Mouse (Mus musculus): ENCODE data around the gene Wnt3a. TPM values are rescaled to one million over a fixed set of nuclear protein-coding genes. Genes with fewer than 3 reads are reported as not detected.
A peak's percentile ranks its signal among the peaks of the same experiment; 100 is the strongest.
"Not testable (repeated sequence)": the region's sequence is repeated elsewhere in the genome, so short reads cannot be mapped to it uniquely, and the experiment has no call there.

The Wnt3a gene
- total RNA-seq, 4 experiments from 2014 or later: not detected

- peak; percentile 77 for DNase-seq (ENCODE audit: low spot score)
These were observed 17.0 kb upstream of the Wnt3a start for GRCm38 (mm10) chr11:59307422-59308163.

- peak; percentile 38 for DNase-seq (ENCODE audit: low spot score)
These were observed 16.2 kb upstream of the Wnt3a start, which contains the start of gene Wnt9a for GRCm38 (mm10) chr11:59306461-59307421. TSS of gene Wnt9a (plus strand) at chr11:59306928.

- DNase-seq (ENCODE audit: low spot score): no peak
These were observed 15.3 kb upstream of the Wnt3a start for GRCm38 (mm10) chr11:59305821-59306215.

GRCm38 (mm10) chr11:59305008-59305820, 14.7 kb upstream of the Wnt3a start:
- no peak for DNase-seq (ENCODE audit: low spot score)

GRCm38 (mm10) chr11:59302700-59303569, 12.4 kb upstream of the Wnt3a start:
- DNase-seq (ENCODE audit: low spot score): peak; percentile 84

GRCm38 (mm10) chr11:59301053-59301452, 10.5 kb upstream of the Wnt3a start:
- DNase-seq (ENCODE audit: low spot score): not testable (repeated sequence)

GRCm38 (mm10) chr11:59300185-59300584, 9.6 kb upstream of the Wnt3a start:
- no peak for DNase-seq (ENCODE audit: low spot score)

GRCm38 (mm10) chr11:59297941-59298340, 7.4 kb upstream of the Wnt3a start:
- DNase-seq (ENCODE audit: low spot score): no peak

GRCm38 (mm10) chr11:59293616-59294015, 3.1 kb upstream of the Wnt3a start:
- DNase-seq (ENCODE audit: low spot score): no peak

- DNase-seq (ENCODE audit: low spot score): no peak
These were observed 846 bp downstream of the Wnt3a start for GRCm38 (mm10) chr11:59289706-59290105.

GRCm38 (mm10) chr11:59284146-59284545, 6.4 kb downstream of the Wnt3a start:
- DNase-seq (ENCODE audit: low spot score): no peak

GRCm38 (mm10) chr11:59282933-59283332, 7.6 kb downstream of the Wnt3a start:
- DNase-seq (ENCODE audit: low spot score): peak; percentile 47

- no peak for DNase-seq (ENCODE audit: low spot score)
These were observed 8.4 kb downstream of the Wnt3a start for GRCm38 (mm10) chr11:59282111-59282510.

GRCm38 (mm10) chr11:59278047-59278446, 12.5 kb downstream of the Wnt3a start:
- no peak for DNase-seq (ENCODE audit: low spot score)

GRCm38 (mm10) chr11:59276877-59277276, 13.7 kb downstream of the Wnt3a start:
- no peak for DNase-seq (ENCODE audit: low spot score)

- DNase-seq (ENCODE audit: low spot score): no peak
These were observed 16.4 kb downstream of the Wnt3a start for GRCm38 (mm10) chr11:59274184-59274583.

- no peak for DNase-seq (ENCODE audit: low spot score)
These were observed 23.8 kb downstream of the Wnt3a start for GRCm38 (mm10) chr11:59266727-59267126.

GRCm38 (mm10) chr11:59265154-59265813, 25.3 kb downstream of the Wnt3a start:
- no peak for DNase-seq (ENCODE audit: low spot score)

- DNase-seq (ENCODE audit: low spot score): no peak
These were observed 26.0 kb downstream of the Wnt3a start for GRCm38 (mm10) chr11:59264593-59264992.

Data from heart, adult 8-10 months (tissue).